Mouse (Mus musculus): ENCODE results near the gene Rgs19. TPM values are rescaled to one million over a fixed set of nuclear protein-coding genes. Genes with fewer than 3 reads are reported as not detected.

Rgs19 gene
- polyA plus RNA-seq, 1 experiment from 2014 or later, result 47.5 TPM

DNA sequence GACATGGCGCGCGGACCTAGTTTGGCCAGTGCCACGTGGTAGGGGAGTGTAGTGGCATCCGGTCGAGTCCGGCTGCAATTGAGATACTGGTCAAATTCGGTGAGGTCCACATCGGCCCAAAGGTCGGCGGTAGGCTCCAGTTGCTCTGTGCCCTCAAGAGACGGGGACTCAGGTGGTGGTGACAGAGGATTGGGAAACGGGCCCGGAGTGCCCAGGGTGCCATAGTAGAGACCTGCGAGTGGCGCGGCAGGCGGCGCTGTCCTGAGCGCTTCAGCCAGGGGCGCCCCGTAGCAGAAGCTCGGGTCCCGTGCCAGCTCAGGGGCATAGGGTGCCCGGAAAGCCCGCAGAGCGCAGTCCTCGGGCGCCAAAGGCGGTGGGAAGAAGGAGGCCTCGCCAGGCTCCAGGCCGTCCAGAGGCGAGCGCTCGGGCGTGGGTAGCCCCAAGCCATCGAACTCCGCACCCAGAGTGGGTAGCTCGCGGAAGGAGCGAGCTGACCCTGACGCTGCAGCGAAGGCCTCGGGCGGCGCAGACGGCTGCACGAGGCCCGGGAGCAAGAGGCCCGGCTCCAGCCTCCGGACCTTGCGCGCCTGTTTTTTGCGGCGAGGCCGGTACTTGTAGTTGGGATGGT lies 23.4 kb downstream of the Rgs19 start:
- no peak for ATAC-seq (ENCODE audit: low FRiP score)
- Histone ChIP-seq H3K4me1 (peaks cover 27% of the 10 kb centered on the region), H3K27ac (no peak overlapping the region), H3K4me2 (peak overlapping the region; percentile 52), H3K9me3 (no peaks in the 10 kb centered on the region), H3K27me3 (peaks cover 78% of the 10 kb centered on the region), H3K36me3 (replicated peaks) (no peaks in the 10 kb centered on the region), H3K9ac (no peak overlapping the region), H3K4me3 (replicated peaks) (peak overlapping the region; percentile 37)
- 2% methylated on average over 56 of the region's 56 CpGs for WGBS

DNA sequence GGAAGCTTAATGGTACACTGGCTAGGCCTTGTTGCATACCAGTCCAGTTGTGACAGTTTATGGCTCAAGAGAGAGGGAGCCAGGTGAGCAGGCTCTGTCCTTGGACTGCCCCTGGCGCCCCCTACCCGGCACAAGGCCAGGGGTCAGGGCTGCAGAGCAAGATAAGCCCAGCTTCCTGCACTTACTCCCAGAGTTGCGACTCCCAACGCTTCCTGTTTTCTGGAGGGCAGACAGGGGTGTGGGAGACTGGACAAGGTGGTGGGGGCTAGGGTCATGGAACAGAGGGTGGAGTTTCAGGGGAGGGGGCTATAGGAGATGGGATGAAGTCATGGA lies 30.5 kb downstream of the Rgs19 start:
- no peaks in the 10 kb centered on the region for H3K36me3 ChIP-seq (replicated peaks)
- ATAC-seq (ENCODE audit: low FRiP score), result no peak
- peaks cover 11% of the 10 kb centered on the region; the same call in 1 of the 2 replicates for H3K4me1 ChIP-seq
- no peak overlapping the region for H3K9ac ChIP-seq
- no peaks in the 10 kb centered on the region for H3K9me3 ChIP-seq
- H3K4me3 ChIP-seq (replicated peaks), result no peak overlapping the region
- H3K4me2 ChIP-seq, result no peak overlapping the region
- peaks cover 8% of the 10 kb centered on the region for H3K27me3 ChIP-seq
- H3K27ac ChIP-seq, result no peak overlapping the region
- 41% methylated on average over 4 of the region's 4 CpGs for WGBS

DNA sequence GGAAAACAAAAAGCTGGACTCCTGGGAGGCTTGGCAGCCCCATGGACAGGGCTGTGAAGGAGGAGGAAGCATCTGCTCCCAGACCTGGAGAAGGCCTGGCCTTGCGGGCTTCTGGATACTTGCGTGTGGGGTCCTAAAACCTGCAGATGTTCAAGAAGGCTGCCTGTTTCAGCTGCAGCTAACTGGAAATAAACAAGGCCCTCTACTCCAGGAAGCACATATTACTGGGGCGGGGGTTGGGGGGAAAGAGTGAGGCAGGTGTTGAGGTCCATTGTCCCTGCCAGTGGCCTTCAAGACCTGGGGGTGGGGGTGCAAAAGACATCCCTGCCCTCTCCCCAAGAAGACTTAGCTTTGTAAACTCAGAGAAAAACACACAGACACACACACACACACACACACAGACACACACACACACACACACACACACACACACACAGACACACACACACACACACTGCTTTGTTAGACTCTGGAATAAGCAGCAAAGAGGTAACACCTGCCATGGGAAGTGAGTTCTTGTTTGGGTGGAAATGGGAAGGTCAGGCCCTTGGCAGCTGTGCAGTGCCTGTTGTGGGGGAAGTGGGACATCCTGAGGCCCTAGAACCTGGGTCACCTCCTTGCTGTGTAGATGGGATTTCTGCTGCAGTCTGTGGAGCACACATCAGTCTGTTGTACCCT lies 31.0 kb downstream of the Rgs19 start:
- no peaks in the 10 kb centered on the region for H3K9me3 ChIP-seq
- H3K4me1 ChIP-seq, result peaks cover 11% of the 10 kb centered on the region; the same call in 1 of the 2 replicates
- H3K27ac ChIP-seq, result no peak overlapping the region
- H3K36me3 ChIP-seq (replicated peaks), result no peaks in the 10 kb centered on the region
- H3K4me3 ChIP-seq (replicated peaks), result no peak overlapping the region
- H3K27me3 ChIP-seq, result peaks cover 3% of the 10 kb centered on the region; the same call in 1 of the 2 replicates
- no peak overlapping the region for H3K9ac ChIP-seq
- WGBS, result 94% methylated on average over 3 of the region's 3 CpGs
- H3K4me2 ChIP-seq, result no peak overlapping the region
- no peak for ATAC-seq (ENCODE audit: low FRiP score)

DNA sequence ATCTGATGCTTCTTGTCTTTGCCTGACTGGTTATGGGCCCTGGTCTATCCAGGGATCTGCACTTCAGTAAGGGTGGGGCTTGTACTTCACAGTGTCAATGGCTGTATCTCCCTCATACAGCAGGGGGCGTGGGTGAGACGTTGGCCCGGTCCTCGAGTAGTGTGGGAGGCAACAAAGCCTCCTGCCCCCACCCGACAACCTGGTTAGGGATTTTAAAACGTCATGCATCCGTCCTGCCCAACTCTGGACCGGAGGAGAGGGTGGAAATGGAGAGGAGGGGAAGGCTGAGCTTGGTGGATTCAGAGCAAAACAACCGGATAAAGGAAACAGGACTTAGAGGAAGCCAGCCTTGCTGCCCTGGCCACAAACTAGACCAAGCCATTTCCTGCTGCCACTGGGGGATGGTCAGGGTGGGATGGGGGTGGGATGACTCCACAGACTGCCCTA lies 34.1 kb downstream of the Rgs19 start:
- WGBS, result 10% methylated on average over 9 of the region's 9 CpGs

DNA sequence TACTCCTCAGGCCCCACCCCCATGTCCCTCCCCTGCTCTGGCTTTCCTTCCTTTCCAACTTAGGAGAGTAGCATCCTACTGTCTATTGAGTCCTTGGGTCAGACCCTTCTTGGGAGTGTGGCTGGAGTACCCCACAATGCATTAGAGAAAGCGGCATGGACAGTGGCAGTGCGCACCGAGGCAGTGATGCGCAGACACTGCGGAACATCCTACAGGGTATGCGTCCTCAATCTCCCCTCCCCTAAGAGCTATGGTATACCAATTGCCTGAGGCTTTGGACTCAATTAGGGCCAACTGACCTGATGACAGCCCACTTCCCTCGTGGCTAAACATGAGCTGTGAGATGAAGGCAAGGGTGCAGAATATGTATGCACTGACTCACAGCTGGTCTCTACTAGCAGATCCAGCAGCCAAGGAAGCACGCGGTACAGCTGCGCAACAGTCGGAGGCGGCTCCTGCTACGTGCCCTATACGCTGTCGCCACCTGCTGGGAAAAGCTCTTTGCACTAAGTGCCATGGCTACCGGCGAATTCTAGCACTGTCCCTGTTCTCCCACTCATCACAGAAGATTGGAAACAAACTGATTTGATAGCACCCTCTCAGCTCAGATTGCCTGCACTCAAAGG lies 34.7 kb downstream of the Rgs19 start:
- H3K4me2 ChIP-seq, result no peak overlapping the region
- H3K27ac ChIP-seq, result peak overlapping the region; percentile 25; the same call in 1 of the 2 replicates
- H3K27me3 ChIP-seq, result no peaks in the 10 kb centered on the region

More for the DNA sequence above, 34.1 kb downstream of the Rgs19 start:
- Histone ChIP-seq H3K36me3 (replicated peaks) (peaks cover 24% of the 10 kb centered on the region), H3K9me3 (no peaks in the 10 kb centered on the region), H3K27ac (0 out of 2 replicates have a peak overlapping the region, but pooled peaks have one; percentile 25), H3K4me2 (no peak overlapping the region), H3K9ac (no peak overlapping the region), H3K4me3 (replicated peaks) (no peak overlapping the region), H3K27me3 (no peaks in the 10 kb centered on the region), H3K4me1 (peaks cover 11% of the 10 kb centered on the region; the same call in 1 of the 2 replicates)
- ATAC-seq (ENCODE audit: low FRiP score), result peak; percentile 74

DNA sequence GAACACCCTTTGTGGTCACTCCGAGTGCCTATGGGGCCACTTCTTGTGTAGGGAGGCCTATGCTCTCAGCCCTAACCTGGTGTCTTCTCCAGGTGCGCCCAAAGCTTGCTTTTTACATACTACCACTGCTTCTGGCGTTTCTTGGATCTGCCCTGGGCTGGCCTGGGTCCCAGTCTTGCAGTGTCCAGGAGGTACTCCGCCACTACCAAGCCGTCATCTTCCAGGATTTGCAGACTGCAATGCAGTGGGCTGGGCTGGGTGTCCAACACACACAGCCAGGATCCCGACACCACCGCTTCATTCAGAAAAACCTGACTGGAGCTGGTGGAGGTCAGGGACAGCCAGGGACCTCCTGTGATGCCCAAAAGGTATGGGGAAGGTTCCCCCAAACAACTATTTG lies 35.2 kb downstream of the Rgs19 start:
- Histone ChIP-seq H3K27me3 (no peaks in the 10 kb centered on the region), H3K4me3 (replicated peaks) (no peak overlapping the region), H3K4me2 (no peak overlapping the region), H3K4me1 (peaks cover 11% of the 10 kb centered on the region; the same call in 1 of the 2 replicates), H3K9me3 (no peaks in the 10 kb centered on the region), H3K36me3 (replicated peaks) (peaks cover 34% of the 10 kb centered on the region), H3K9ac (no peak overlapping the region), H3K27ac (no peak overlapping the region)
- WGBS, result 86% methylated on average over 7 of the region's 7 CpGs
- ATAC-seq (ENCODE audit: low FRiP score), result no peak

More for the DNA sequence above, 34.7 kb downstream of the Rgs19 start:
- 34% methylated on average over 17 of the region's 17 CpGs for WGBS
- Histone ChIP-seq H3K9me3 (no peaks in the 10 kb centered on the region), H3K4me1 (peaks cover 11% of the 10 kb centered on the region; the same call in 1 of the 2 replicates), H3K36me3 (replicated peaks) (peaks cover 29% of the 10 kb centered on the region), H3K9ac (no peak overlapping the region), H3K4me3 (replicated peaks) (no peak overlapping the region)
- peak; percentile 59 for ATAC-seq (ENCODE audit: low FRiP score)

DNA sequence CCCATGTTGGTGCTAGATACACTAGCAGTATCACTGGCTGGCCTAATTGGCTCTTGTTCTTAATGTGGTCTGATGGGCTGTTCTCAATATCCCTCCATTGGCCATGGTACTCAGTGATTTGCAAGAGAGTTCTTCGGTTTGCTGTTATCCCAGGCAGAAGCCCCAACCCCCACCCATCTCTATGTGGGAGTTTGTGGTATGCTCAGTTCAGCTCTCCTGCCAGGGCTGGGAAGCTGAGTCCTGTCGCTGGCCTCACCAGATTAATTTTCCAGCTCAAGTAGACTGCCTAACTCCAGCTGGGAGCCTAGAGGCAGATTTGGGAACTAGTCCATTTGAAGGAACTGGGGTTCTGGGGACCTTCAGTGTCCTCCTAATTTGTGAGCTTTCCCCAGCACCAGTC lies 36.3 kb downstream of the Rgs19 start:
- peaks cover 45% of the 10 kb centered on the region for H3K36me3 ChIP-seq (replicated peaks)

DNA sequence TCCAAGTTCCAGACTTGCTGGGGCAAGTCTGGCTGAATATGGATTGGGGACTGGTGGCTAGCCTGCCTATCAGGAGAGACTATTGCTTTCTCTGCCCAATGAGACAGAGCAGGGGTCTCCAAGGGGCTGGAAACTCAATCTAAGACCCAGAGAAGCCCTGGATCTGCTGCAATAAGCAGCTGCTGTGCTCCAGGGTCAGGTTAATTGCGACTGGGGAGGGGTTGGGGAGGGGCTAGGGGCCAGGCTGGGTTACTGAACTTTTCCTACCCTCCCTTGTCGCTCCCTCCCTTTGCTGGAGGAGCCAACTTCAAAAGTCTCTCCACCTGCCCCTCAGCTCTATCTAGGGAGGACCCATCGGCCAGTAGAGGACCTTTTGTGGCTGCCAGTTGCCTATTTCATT lies 37.0 kb downstream of the Rgs19 start, which contains the start of gene Gm29797:
Gene Gm29797 (plus strand): TSS at position 301 of the 400 bp plus-strand sequence.
- 75% methylated on average over 3 of the region's 3 CpGs for WGBS

More for the DNA sequence above, 36.3 kb downstream of the Rgs19 start:
- Histone ChIP-seq H3K4me3 (replicated peaks) (no peak overlapping the region), H3K9me3 (no peaks in the 10 kb centered on the region), H3K27me3 (no peaks in the 10 kb centered on the region), H3K4me2 (no peak overlapping the region), H3K4me1 (peaks cover 11% of the 10 kb centered on the region; the same call in 1 of the 2 replicates), H3K27ac (no peak overlapping the region), H3K9ac (no peak overlapping the region)
- 77% methylated on average over 2 of the region's 2 CpGs for WGBS
- ATAC-seq (ENCODE audit: low FRiP score), result no peak

DNA sequence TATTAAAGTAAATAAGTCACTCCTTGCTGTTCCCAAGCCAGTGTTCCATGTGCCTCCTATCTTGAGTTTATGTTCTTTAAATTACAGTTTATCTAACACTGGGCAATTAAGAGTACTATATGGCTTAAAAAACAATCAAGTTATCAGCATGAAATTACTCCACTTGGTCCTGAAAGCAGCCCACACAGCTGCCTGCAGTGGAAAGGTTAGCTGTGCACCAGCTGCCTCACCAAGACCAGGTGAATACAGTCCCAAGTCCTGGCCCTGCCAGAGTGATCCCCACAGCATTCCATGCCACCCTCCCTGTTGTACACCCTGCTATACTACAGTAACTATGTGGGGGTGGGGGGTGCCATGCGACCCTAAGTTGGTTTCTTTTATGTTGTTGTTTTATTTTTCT lies 40.3 kb downstream of the Rgs19 start:
- no peak for ATAC-seq (ENCODE audit: low FRiP score)
- no peak overlapping the region for H3K4me3 ChIP-seq (replicated peaks)
- 94% methylated on average over 1 of the region's 1 CpGs for WGBS
- H3K9me3 ChIP-seq, result no peaks in the 10 kb centered on the region
- no peak overlapping the region for H3K27ac ChIP-seq
- H3K27me3 ChIP-seq, result no peaks in the 10 kb centered on the region
- H3K9ac ChIP-seq, result no peak overlapping the region
- peaks cover 83% of the 10 kb centered on the region for H3K36me3 ChIP-seq (replicated peaks)
- no peaks in the 10 kb centered on the region for H3K4me1 ChIP-seq
- H3K4me2 ChIP-seq, result no peak overlapping the region

More for the DNA sequence above, 37.0 kb downstream of the Rgs19 start, which contains the start of gene Gm29797:
- H3K36me3 ChIP-seq (replicated peaks), result peaks cover 52% of the 10 kb centered on the region
- H3K4me3 ChIP-seq (replicated peaks), result no peak within 1 kb of the TSS
- H3K4me2 ChIP-seq, result no peak within 1 kb of the TSS
- H3K9ac ChIP-seq, result no peak within 1 kb of the TSS
- no peak for ATAC-seq (ENCODE audit: low FRiP score)
- no peak within 1 kb of the TSS for H3K27ac ChIP-seq
- H3K9me3 ChIP-seq, result no peaks in the 10 kb centered on the region
- H3K4me1 ChIP-seq, result peaks cover 11% of the 10 kb centered on the region; the same call in 1 of the 2 replicates
- H3K27me3 ChIP-seq, result no peaks in the 10 kb centered on the region

DNA sequence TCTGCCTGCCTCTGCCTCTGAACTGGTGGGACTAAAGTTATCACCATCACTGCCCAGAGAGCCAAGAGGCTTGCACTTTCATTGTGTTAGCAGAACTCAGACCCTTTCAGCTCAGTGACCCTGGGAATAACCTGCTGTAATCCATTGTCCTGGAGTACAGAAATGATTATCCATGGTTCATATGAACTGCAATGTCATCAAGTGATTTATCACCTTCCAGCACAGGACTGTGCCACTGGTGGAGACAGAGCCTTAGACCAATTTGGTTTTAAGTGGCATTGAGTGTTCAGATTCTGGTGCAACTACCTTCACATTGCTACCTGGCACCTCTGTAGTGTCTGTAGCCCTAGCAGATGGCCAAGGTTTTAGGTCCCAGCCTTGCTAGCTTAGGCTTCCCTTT lies 40.7 kb downstream of the Rgs19 start:
- H3K27ac ChIP-seq, result no peak overlapping the region
- no peak for ATAC-seq (ENCODE audit: low FRiP score)
- H3K4me3 ChIP-seq (replicated peaks), result no peak overlapping the region
- peaks cover 88% of the 10 kb centered on the region for H3K36me3 ChIP-seq (replicated peaks)
- H3K9ac ChIP-seq, result no peak overlapping the region
- no peaks in the 10 kb centered on the region for H3K27me3 ChIP-seq
- no peak overlapping the region for H3K4me2 ChIP-seq
- no peaks in the 10 kb centered on the region for H3K4me1 ChIP-seq
- H3K9me3 ChIP-seq, result no peaks in the 10 kb centered on the region

DNA sequence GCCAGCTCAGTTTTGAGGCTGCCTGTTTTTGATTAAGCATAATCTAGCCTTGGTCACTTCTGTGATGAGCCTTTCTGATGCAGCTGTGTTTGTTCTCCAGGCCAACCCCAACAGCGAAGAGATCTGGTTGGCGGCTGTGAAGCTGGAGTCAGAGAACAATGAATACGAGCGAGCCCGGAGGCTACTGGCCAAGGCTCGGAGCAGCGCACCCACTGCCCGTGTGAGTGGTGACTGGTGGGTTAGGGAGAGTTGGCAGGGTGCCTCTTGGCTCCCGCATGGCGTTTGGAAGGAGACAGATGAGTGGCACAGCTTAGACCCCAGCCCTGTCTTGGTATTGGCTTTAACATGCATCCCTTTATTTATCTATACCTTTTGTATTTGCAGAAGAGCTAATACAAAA lies 44.9 kb downstream of the Rgs19 start:
- Histone ChIP-seq H3K9me3 (no peaks in the 10 kb centered on the region), H3K9ac (no peak overlapping the region), H3K27me3 (no peaks in the 10 kb centered on the region), H3K4me1 (no peaks in the 10 kb centered on the region), H3K4me2 (no peak overlapping the region), H3K27ac (no peak overlapping the region), H3K4me3 (replicated peaks) (no peak overlapping the region), H3K36me3 (replicated peaks) (peaks cover 98% of the 10 kb centered on the region)
- no peak for ATAC-seq (ENCODE audit: low FRiP score)
- 93% methylated on average over 10 of the region's 10 CpGs for WGBS

DNA sequence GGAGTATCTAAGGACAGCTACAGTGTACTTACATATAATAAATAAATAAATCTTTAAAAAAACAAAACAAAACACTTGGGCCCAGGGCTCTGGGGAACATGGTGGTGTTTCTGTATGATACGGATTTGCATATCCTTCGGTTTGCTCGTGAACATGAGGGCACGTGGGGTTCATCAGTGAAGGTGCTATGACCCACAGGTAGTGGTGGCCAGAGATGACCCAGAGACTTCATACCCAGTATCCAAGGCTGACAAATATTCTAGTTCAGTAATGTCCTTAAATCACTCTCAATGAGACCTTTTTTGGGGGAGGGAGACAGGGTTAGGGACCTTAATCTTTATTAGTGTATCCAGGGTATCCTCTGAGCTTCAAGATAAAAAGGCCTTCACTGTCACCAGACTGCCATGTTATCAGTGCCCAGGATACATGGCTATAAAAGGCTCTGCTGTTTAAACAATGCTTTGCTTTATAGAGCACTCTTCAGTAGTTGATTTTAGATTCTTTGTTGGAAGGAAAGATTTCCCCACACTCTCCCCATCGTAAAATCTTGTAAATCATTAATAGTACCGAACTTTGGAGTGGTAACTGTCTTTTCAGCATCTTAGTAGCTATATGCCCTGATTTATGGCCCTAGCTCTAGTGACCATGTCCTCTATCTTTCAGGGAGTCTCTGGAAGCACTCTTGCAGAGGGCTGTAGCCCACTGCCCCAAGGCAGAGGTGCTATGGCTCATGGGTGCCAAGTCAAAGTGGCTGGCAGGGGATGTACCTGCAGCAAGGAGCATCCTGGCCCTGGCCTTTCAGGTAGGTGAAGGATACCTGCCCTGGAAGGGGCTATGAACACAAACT lies 46.9 kb downstream of the Rgs19 start:
- Histone ChIP-seq H3K9me3 (no peaks in the 10 kb centered on the region), H3K4me2 (no peak overlapping the region), H3K27ac (no peak overlapping the region), H3K4me1 (no peaks in the 10 kb centered on the region), H3K9ac (no peak overlapping the region), H3K4me3 (replicated peaks) (no peak overlapping the region), H3K36me3 (replicated peaks) (peaks cover 92% of the 10 kb centered on the region), H3K27me3 (no peaks in the 10 kb centered on the region)
- no peak for ATAC-seq (ENCODE audit: low FRiP score)
- 97% methylated on average over 6 of the region's 6 CpGs for WGBS
